Mouse (Mus musculus) G1E (cell line): ENCODE data around the gene Galr3.

Experiments
- CTCF ChIP-seq: IDR thresholded peaks from 2 replicates; pipeline ENCODE4 v1.5.1; 2012; ENCODE audit warnings: low read depth, low read length, inconsistent platforms, mixed read lengths
- GATA1 ChIP-seq: IDR thresholded peaks from 2 replicates; pipeline ENCODE4 v1.6.1; 2012; ENCODE audit warnings: borderline replicate concordance, low read length, inconsistent platforms, mixed read lengths
- POLR2AphosphoS5 ChIP-seq: IDR thresholded peaks from 2 replicates; pipeline ENCODE4 v1.6.1; 2012; ENCODE audit warnings: low read depth, low read length, inconsistent platforms; ENCODE audit not compliant: insufficient replicate concordance
- TAL1 ChIP-seq: conservative IDR thresholded peaks from 2 replicates; pipeline ENCODE4 v1.6.1; 2012; ENCODE audit warnings: low read depth, low read length, inconsistent platforms, mixed read lengths

- TF ChIP-seq CTCF (no peak), TAL1 (no peak), POLR2AphosphoS5 (no peak), GATA1 (no peak)
Measured at GRCm38 (mm10) chr15:78992235-78992634, 49.5 kb upstream of the Galr3 start.
